25 mouse cellular contexts compared by ENCODE assay signal in genomic region chr10:28067997-28068396, GRCm38 (mm10). TPM values are rescaled to one million over a fixed set of nuclear protein-coding genes. Genes with fewer than 3 reads are reported as not detected.
DNase-seq lines count a peak whose midpoint lies in the region; ATAC-seq and TF ChIP-seq lines count a peak whose summit lies in the region.
"Had no signal": no experiment of that assay in that cellular context is flagged by ENCODE, and none has a peak within 500 bp of the region (broad histone marks: within the 10 kb centered on the region; RNA-seq: fewer than 3 reads in every experiment).

No protein-coding gene starts in this region.

- TF ChIP-seq POLR2A in olfactory bulb, adult 2 months (IDR thresholded peaks at IDR 0.05; ENCODE audit: insufficient read depth, low read depth, low read length), result no peak

- no peak for ATAC-seq in hindbrain, embryonic 13.5 days (ENCODE audit: low FRiP score)
- ATAC-seq: CD4-positive, CD25-positive, alpha-beta regulatory T cell, adult 4 months; forebrain, embryonic 14.5 days; hindbrain, embryonic 16.5 days; midbrain, embryonic 15.5 days had no signal

- no peak overlapping the region for H3K4me2 ChIP-seq in hindbrain, embryonic 13.5 days
- H3K4me2 ChIP-seq: kidney, embryonic 15.5 days; liver, embryonic 13.5 days; midbrain, embryonic 15.5 days had no signal

- 22% methylated on average over 5 of the region's 5 CpGs for WGBS in olfactory bulb, adult 2 months
- WGBS in hindbrain, embryonic 13.5 days, result 91% methylated on average over 5 of the region's 5 CpGs

- H3K9ac ChIP-seq in hindbrain, embryonic 13.5 days, result no peak overlapping the region
- H3K9ac ChIP-seq: kidney, embryonic 15.5 days; liver, embryonic 13.5 days; midbrain, embryonic 15.5 days had no signal

- H3K36me3 ChIP-seq in hindbrain, embryonic 13.5 days, result no peaks in the 10 kb centered on the region
- H3K36me3 ChIP-seq: hindbrain, embryonic 10.5 days; kidney, embryonic 15.5 days; liver, embryonic 13.5 days; midbrain, embryonic 15.5 days had no signal

- no peak overlapping the region for H3K4me3 ChIP-seq in olfactory bulb, adult 2 months (ENCODE audit: insufficient read depth, low read depth, low read length)
- no peak overlapping the region for H3K4me3 ChIP-seq in hindbrain, embryonic 13.5 days
- H3K4me3 ChIP-seq: hindbrain, embryonic 10.5 days; kidney, embryonic 15.5 days; layer of hippocampus, adult 2 months; liver, embryonic 13.5 days; midbrain, embryonic 15.5 days had no signal

- no peaks in the 10 kb centered on the region for H3K9me3 ChIP-seq in hindbrain, embryonic 13.5 days
- H3K9me3 ChIP-seq: hindbrain, embryonic 10.5 days; kidney, embryonic 15.5 days; liver, embryonic 13.5 days; midbrain, embryonic 15.5 days had no signal

- no peaks in the 10 kb centered on the region for H3K27me3 ChIP-seq in hindbrain, embryonic 13.5 days
- H3K27me3 ChIP-seq: kidney, embryonic 15.5 days; liver, embryonic 13.5 days; midbrain, embryonic 15.5 days had no signal

- H3K4me1 ChIP-seq in olfactory bulb, adult 2 months (ENCODE audit: control insufficient read depth, insufficient read depth, low read length), result peaks cover 4% of the 10 kb centered on the region; the same call in 1 of the 2 replicates
- H3K4me1 ChIP-seq in hindbrain, embryonic 13.5 days (replicated peaks), result no peaks in the 10 kb centered on the region; the same call in 1 of the 2 replicates
- H3K4me1 ChIP-seq: hindbrain, embryonic 10.5 days; kidney, embryonic 15.5 days; liver, embryonic 13.5 days; midbrain, embryonic 15.5 days had no signal

- peak; percentile 9 for DNase-seq in layer of hippocampus, adult 9-11 months
- no peak for DNase-seq in layer of hippocampus, postnatal 25 days (ENCODE audit: extremely low spot score in 1 of 2, low spot score in 1 of 2)
- DNase-seq in right cerebral cortex, adult 18-20 months, result peak; percentile 59
- DNase-seq in right cerebral cortex, postnatal 14 days, result no peak
- peak; percentile 68 for DNase-seq in telencephalon, adult 2 months (ENCODE audit: low read depth, low spot score)
- DNase-seq in gastrocnemius, postnatal 10 days, result no peak
- DNase-seq: adrenal gland, postnatal 14 days; cerebellum, adult 11-12 months; cerebellum, adult 9-11 months; gastrocnemius, postnatal 14 days; heart, postnatal 14 days; kidney, adult 18-20 months; kidney, postnatal 25 days; liver, embryonic 13.5 days; lung, adult 2 months; lung, postnatal 10 days had no signal

- no peak for TF ChIP-seq CTCF in olfactory bulb, adult 2 months (IDR thresholded peaks at IDR 0.05; ENCODE audit: insufficient read depth, low read depth, low read length)

- H3K27ac ChIP-seq in olfactory bulb, adult 2 months (ENCODE audit: insufficient read depth, low read depth, low read length), result 0 out of 2 replicates have a peak overlapping the region, but pooled peaks have one; percentile 40
- no peak overlapping the region for H3K27ac ChIP-seq in hindbrain, embryonic 13.5 days
- H3K27ac ChIP-seq: hindbrain, embryonic 10.5 days; kidney, embryonic 15.5 days; layer of hippocampus, adult 2 months; liver, embryonic 13.5 days; midbrain, embryonic 15.5 days had no signal

RNA-seq across cellular contexts. Expression of gene Ptprk, which starts 6.6 kb away (rescaled TPM):
- 10 to 100 TPM; 44.7 to 50.8 TPM for total RNA-seq in layer of hippocampus, postnatal 25 days (2021)
- not detected in 2 replicates for polyA plus RNA-seq in olfactory bulb, adult 2 months (2012; ENCODE audit: insufficient read depth, insufficient read length, low replicate concordance, missing spikeins)
- 31.3 and 31.5 TPM in 2 replicates for polyA plus RNA-seq in hindbrain, embryonic 13.5 days (2015; fragmentation: Nextera tagmentation; extraction: Ambion mirVana)
- 10 to 100 TPM in 1 of 2 experiments, 1 to 10 TPM in 1; 9.4 to 14.2 TPM for total RNA-seq in gastrocnemius, postnatal 10 days (2021)
- polyA plus RNA-seq: CD4-positive, CD25-positive, alpha-beta regulatory T cell, adult 4 months had no signal

Comparison
In these comparisons a context has a peak if more than half of its experiments do, and no peak if none do; other contexts are left out.
1. DNase-seq: peak in layer of hippocampus, adult 9-11 months (single experiment), right cerebral cortex, adult 18-20 months (single experiment) and telencephalon, adult 2 months (single experiment); none in layer of hippocampus, postnatal 25 days (0 of 2), right cerebral cortex, postnatal 14 days (single experiment) and gastrocnemius, postnatal 10 days (single experiment).